Mouse (Mus musculus) heart, embryonic 11.5 days (tissue): ENCODE data around the gene Spink4. TPM values are rescaled to one million over a fixed set of nuclear protein-coding genes. Genes with fewer than 3 reads are reported as not detected.
A peak's percentile ranks its signal among the peaks of the same experiment; 100 is the strongest.

ENCODE experiments used
- ATAC-seq: fragments of 200-750 bp; cut with Nextera tagmentation; replicated peaks from 2 replicates; pipeline ENCODE4 v1.8.0; 2017; ENCODE audit warnings: moderate library complexity; ENCODE audit not compliant: insufficient number of reproducible peaks, low FRiP score, low TSS enrichment
- H3K27ac ChIP-seq: fragments of 300-500 bp; sonication (generic); 2 replicates; pipeline ENCODE4 v1.5.1; 2014; ENCODE audit warnings: mild to moderate bottlenecking, low read depth, low read length
- H3K27me3 ChIP-seq: fragments of 300-500 bp; sonication (generic); 2 replicates; pipeline ENCODE4 v1.6.1; 2014; ENCODE audit warnings: mild to moderate bottlenecking, low read length, mixed read lengths; ENCODE audit not compliant: control insufficient read depth, insufficient read depth
- H3K36me3 ChIP-seq: fragments of 300-500 bp; sonication (generic); 2 replicates; pipeline ENCODE4 v1.6.1; 2014; ENCODE audit warnings: mild to moderate bottlenecking, low read length, moderate library complexity, mixed read lengths; ENCODE audit not compliant: control insufficient read depth, insufficient read depth
- H3K4me1 ChIP-seq: fragments of 300-500 bp; sonication (generic); 2 replicates; pipeline ENCODE4 v1.6.1; 2014; ENCODE audit warnings: low read length; ENCODE audit not compliant: control insufficient read depth, insufficient read depth
- H3K4me2 ChIP-seq: fragments of 300-500 bp; sonication (generic); 2 replicates; pipeline ENCODE4 v1.6.1; 2014; ENCODE audit warnings: mild to moderate bottlenecking, moderate library complexity
- H3K4me3 ChIP-seq: fragments of 300-500 bp; sonication (generic); 2 replicates; pipeline ENCODE4 v1.5.1; 2014; ENCODE audit warnings: low read depth, low read length
- H3K9ac ChIP-seq: fragments of 300-500 bp; sonication (generic); 2 replicates; pipeline ENCODE4 v1.6.1; 2014; ENCODE audit warnings: mild to moderate bottlenecking, low read depth, low read length, moderate library complexity
- H3K9me3 ChIP-seq: fragments of 300-500 bp; sonication (generic); replicated peaks from 2 replicates; pipeline ENCODE4 v1.6.1; 2016; ENCODE audit warnings: low read length; ENCODE audit not compliant: control insufficient read depth
- WGBS: fragments of 180-500 bp; shearing (Covaris S2); extraction: QIAGEN DNeasy Blood & Tissue Kit; methylation state at CpG from one replicate; pipeline ENCODE4 v1.1.7; 2014; ENCODE audit not compliant: insufficient replicate concordance; 5-methylcytosine and 5-hydroxymethylcytosine counted together
- polyA plus RNA-seq: library from polyadenylated mRNA; unstranded; fragments of >200 nt; fragmentation: Nextera tagmentation; extraction: Ambion mirVana; gene quantifications from 2 replicates; pipeline ENCODE4 v1.2.1, GENCODE M21; 2014

The Spink4 gene
- polyA plus RNA-seq, 1 experiment from 2014 or later, result 5.9 TPM

DNA sequence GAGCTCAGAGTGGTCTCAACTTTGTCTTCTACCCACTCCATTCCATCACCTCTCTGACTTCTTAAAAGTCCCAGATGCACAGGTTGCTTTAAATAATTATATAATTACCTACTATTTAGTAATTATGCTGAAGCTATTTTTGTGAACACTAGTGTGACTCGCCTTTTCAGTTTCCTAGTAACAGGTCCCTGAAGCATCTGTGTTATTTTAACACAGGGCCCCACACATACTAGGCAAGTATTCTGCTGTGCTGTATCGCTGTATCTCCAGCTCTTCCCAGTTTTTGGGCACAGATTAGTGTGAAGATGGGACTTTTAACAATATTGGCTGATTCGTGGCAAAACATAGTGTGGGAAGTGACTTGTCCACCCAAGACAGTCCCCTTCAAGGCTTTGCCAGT lies 43.7 kb downstream of the Spink4 start:
- WGBS, result 87% methylated on average over 3 of the region's 3 CpGs
- no peak overlapping the region for H3K4me2 ChIP-seq
- ATAC-seq, result no peak

DNA sequence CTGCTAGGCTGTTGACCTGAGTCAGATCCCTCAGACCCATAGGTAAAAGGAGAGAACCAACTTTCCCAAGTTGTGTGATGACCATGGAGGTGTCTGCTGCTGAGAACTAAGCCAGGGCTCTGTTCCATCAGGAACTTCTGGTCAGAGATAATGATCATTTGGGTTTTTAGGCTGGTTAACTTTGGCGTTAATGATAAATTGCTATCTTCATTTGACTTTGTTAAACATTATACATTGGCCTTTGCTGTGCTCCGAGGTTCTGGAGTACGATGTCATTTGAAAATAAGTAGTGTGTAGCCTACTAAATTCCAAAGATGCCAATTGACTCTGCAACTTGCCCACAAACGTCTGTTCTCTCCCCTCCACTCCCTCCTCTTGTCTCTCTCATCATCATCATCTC lies 49.3 kb downstream of the Spink4 start:
- Histone ChIP-seq H3K9me3 (no peaks in the 10 kb centered on the region), H3K27me3 (no peaks in the 10 kb centered on the region), H3K27ac (no peak overlapping the region), H3K9ac (no peak overlapping the region), H3K4me2 (no peak overlapping the region), H3K36me3 (peaks cover 5% of the 10 kb centered on the region), H3K4me1 (peaks cover 16% of the 10 kb centered on the region), H3K4me3 (no peak overlapping the region)
- no peak for ATAC-seq
- WGBS, result 73% methylated on average over 4 of the region's 4 CpGs

More for the DNA sequence above, 43.7 kb downstream of the Spink4 start:
- Histone ChIP-seq H3K4me3 (no peak overlapping the region), H3K9me3 (no peaks in the 10 kb centered on the region), H3K27me3 (no peaks in the 10 kb centered on the region), H3K4me1 (no peaks in the 10 kb centered on the region), H3K27ac (no peak overlapping the region), H3K9ac (no peak overlapping the region), H3K36me3 (peaks cover 26% of the 10 kb centered on the region)

DNA sequence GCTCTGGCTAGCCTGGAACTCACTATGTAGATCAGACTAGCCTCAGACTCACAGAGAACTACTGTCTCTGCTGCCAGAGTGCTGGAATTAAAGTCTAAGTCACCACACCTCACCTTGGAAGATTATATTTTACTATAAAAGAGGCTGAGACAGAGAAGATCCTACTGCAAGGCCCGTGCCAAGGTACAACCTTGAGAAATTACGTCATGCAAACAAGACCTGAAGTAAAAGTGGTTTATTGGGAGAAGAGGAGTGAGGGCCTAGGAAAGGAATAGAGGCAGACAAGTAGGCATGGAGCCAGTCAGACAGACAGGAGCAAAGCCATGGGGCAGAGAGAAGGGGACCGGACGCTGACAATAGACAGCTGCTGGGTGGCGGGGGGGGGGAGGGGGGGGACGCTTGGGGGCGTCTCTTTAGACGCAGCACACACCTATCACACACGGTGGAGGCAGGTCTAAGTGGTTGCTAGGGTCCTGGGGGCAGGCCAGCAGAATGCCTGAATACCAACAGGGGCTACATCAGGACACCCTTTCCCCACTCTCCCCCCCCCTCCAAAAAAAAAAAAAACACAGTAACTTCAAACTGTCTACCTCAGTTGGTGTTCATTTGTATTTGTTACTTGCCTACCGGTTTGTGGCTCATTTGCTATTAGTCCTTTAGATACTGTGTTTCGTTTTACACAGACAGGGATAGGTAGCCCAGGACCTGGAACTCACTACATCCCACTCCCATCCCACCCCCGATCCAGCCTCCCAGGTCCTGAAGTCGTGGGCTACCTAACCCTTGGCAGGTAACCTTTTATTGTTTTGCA lies 50.1 kb downstream of the Spink4 start:
- Histone ChIP-seq H3K9me3 (no peaks in the 10 kb centered on the region), H3K9ac (peak overlapping the region; percentile 90), H3K4me2 (peak overlapping the region; percentile 78), H3K27me3 (no peaks in the 10 kb centered on the region), H3K4me3 (peak overlapping the region; percentile 89), H3K27ac (peak overlapping the region; percentile 96), H3K4me1 (peaks cover 16% of the 10 kb centered on the region), H3K36me3 (peaks cover 5% of the 10 kb centered on the region)
- ATAC-seq, result 0 out of 2 replicates have a peak, but pooled peaks have one; percentile 19
- 13% methylated on average over 10 of the region's 13 CpGs for WGBS

DNA sequence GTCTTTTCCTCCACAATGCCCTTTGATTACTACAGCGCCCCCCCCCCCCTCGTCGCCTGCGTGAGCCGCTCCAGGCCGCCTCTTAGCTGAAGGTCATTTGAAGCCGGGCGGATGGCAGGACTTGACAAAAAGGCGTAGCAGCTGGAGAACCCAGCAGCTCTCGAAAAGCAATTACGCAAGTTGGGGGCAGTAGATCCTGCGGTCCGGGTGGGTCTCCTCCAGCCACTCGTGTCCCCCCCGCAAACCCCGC lies 50.7 kb downstream of the Spink4 start:
- WGBS, result 0% methylated on average over 15 of the region's 16 CpGs
- peak overlapping the region; percentile 96 for H3K27ac ChIP-seq
- H3K4me1 ChIP-seq, result peaks cover 16% of the 10 kb centered on the region
- no peaks in the 10 kb centered on the region for H3K9me3 ChIP-seq
- peak overlapping the region; percentile 89 for H3K4me3 ChIP-seq
- H3K4me2 ChIP-seq, result peak overlapping the region; percentile 78
- ATAC-seq, result peak; percentile 31; the same call in 1 of the 2 replicates
- H3K36me3 ChIP-seq, result peaks cover 5% of the 10 kb centered on the region
- no peaks in the 10 kb centered on the region for H3K27me3 ChIP-seq
- H3K9ac ChIP-seq, result peak overlapping the region; percentile 90

DNA sequence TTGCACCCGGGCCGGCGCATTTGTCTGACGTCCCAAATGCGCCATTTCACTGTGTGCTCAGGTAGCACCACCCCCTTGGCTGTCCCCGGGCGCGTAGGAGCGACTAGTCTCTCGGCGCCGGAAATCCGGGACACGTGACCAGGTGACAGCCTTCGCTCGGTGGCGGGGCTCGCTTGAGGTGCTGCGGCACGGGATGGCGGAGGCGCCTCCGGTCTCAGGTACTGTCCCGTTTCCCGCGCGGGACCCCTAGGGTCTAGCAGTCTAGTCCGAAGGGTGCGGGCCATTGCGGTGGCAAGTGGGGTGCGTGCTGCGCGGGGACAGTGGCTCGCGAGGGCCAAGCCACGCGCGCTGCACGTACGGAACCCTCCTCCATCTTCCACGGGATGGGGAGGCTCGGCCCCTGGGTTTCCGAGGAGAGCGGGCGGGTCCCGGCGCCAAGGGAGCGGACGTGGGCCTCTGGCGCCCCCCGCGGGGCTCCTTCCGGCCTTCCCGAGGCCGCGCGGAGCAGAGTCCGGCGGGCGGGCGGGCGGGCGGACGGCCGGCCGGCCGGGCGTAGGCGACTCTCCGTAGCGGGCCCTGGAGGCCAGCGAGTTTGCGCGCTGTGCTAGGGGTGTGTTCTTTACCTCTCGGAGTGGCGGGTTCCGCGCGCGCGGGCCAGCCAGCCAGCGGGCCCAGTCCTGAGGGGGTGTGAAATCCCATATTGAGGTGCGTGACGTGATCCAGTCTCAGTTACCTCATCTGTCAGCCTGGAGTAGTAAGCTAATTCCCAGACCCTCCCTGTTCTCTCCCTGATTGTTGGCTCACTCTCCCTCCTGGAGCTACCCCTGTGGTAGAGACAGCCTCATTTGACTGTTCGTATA lies 51.2 kb downstream of the Spink4 start, which contains the start of gene Nfx1:
Nfx1 (plus strand) TSS at position 65 of the 860 bp plus-strand sequence.
- Histone ChIP-seq H3K27ac (peak within 1 kb of the TSS; percentile 96), H3K4me1 (peaks cover 16% of the 10 kb centered on the region), H3K9me3 (no peaks in the 10 kb centered on the region), H3K27me3 (no peaks in the 10 kb centered on the region), H3K4me3 (peak within 1 kb of the TSS; percentile 89), H3K9ac (peak within 1 kb of the TSS; percentile 90), H3K4me2 (peak within 1 kb of the TSS; percentile 78), H3K36me3 (peaks cover under 1% of the 10 kb centered on the region; the same call in 1 of the 2 replicates)
- WGBS, result 1% methylated on average over 77 of the region's 85 CpGs
- ATAC-seq, result peak; percentile 92

DNA sequence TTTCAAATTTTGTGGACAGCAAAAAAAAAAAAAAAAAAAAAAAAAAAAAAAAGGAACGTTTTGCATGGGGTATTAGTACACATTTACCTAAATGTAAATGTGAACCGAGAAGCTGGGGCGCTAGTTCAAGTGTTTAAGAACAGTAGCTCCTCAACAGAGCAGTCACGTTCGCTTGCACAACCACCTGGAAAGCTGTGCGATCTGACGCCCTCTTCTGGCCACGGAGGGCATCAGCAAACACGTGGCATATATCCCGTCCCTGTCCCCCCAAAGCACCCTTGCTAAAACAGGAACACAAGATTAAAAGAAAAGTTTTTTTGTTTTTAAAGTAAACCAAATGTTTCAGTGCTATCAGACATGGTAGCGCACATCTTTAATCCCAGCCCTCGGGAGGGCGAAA lies 51.9 kb downstream of the Spink4 start:
- peak overlapping the region; percentile 90 for H3K9ac ChIP-seq
- H3K9me3 ChIP-seq, result no peaks in the 10 kb centered on the region
- H3K36me3 ChIP-seq, result peaks cover 4% of the 10 kb centered on the region
- H3K4me1 ChIP-seq, result peaks cover 16% of the 10 kb centered on the region
- 25% methylated on average over 13 of the region's 13 CpGs for WGBS
- H3K4me3 ChIP-seq, result peak overlapping the region; percentile 89
- H3K27me3 ChIP-seq, result no peaks in the 10 kb centered on the region
- ATAC-seq, result no peak
- H3K27ac ChIP-seq, result peak overlapping the region; percentile 96
- H3K4me2 ChIP-seq, result peak overlapping the region; percentile 78

DNA sequence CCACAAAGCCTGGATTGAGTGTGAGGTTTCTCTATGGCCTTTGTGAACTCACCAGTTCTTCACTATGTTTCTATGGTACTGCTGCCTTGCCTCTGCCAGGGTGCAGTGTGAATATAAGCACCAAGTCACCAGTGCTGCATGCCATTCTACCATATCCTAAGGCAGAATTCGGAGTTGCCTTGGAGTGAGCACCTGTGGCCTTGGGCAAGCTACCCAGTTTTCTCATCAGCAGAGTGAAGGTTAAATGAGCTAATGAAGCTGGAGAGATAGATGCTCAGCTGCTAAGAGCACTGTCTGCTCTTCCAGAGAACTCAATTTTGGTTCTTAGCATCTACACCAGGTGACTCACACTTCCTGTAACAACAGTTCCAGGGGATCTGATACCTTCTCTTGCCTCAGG lies 54.2 kb downstream of the Spink4 start:
- Histone ChIP-seq H3K4me1 (peaks cover 16% of the 10 kb centered on the region), H3K27me3 (no peaks in the 10 kb centered on the region), H3K27ac (no peak overlapping the region), H3K9ac (no peak overlapping the region), H3K9me3 (no peaks in the 10 kb centered on the region), H3K36me3 (peaks cover 16% of the 10 kb centered on the region), H3K4me2 (no peak overlapping the region), H3K4me3 (no peak overlapping the region)
- ATAC-seq, result no peak
- 100% methylated on average over 1 of the region's 1 CpGs for WGBS

DNA sequence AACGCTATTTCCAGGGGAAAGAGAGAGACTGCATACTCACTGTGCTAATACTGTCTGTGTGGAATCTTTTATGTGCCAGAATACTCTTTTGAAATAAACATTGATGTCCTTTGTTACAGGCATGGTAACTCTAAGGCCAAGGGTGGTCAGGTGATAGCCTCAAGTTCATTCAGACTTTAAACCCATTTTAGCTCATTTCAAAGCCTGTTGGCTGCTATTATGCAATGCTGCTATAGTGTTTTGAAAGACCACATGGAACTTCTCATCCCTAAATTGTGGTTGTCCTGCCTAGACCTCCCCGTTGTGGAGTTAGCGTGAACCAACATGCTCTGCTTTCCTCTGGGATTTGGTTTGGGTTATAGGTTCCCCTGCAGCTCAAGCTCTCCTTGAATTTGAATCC lies 55.8 kb downstream of the Spink4 start:
- Histone ChIP-seq H3K9me3 (no peaks in the 10 kb centered on the region), H3K4me3 (no peak overlapping the region), H3K27ac (no peak overlapping the region), H3K36me3 (peaks cover 21% of the 10 kb centered on the region), H3K27me3 (no peaks in the 10 kb centered on the region), H3K4me1 (peaks cover 9% of the 10 kb centered on the region; the same call in 1 of the 2 replicates), H3K4me2 (no peak overlapping the region), H3K9ac (no peak overlapping the region)
- 96% methylated on average over 3 of the region's 3 CpGs for WGBS
- ATAC-seq, result no peak
